Mouse (Mus musculus): ENCODE measurements at regions not wholly inside any gene's neighbourhood (a gene's known extent, or its start where the extent isn't known, plus 50 kb on each side); places are given as distances from the start of the nearest gene placed in this dataset.

GRCm38 (mm10) chr5:46794028-46794705, 936.8 kb upstream of the Lcorl start:
- DNase-seq (ENCODE audit: low spot score), result no peak

- no peak for DNase-seq (ENCODE audit: low spot score)
Measured at GRCm38 (mm10) chr5:46791051-46791450, 933.6 kb upstream of the Lcorl start.

GRCm38 (mm10) chr5:46790536-46790935, 933.1 kb upstream of the Lcorl start:
- DNase-seq (ENCODE audit: low spot score), result no peak

GRCm38 (mm10) chr5:46787079-46787478, 929.7 kb upstream of the Lcorl start:
- DNase-seq (ENCODE audit: low spot score), result no peak

GRCm38 (mm10) chr5:46756094-46756493, 898.7 kb upstream of the Lcorl start:
- no peak for DNase-seq (ENCODE audit: low spot score)

GRCm38 (mm10) chr5:46740034-46740582, 882.7 kb upstream of the Lcorl start:
- no peak for DNase-seq (ENCODE audit: low spot score)

GRCm38 (mm10) chr5:46732510-46732909, 875.1 kb upstream of the Lcorl start:
- DNase-seq (ENCODE audit: low spot score), result no peak

GRCm38 (mm10) chr5:46732025-46732424, 874.6 kb upstream of the Lcorl start:
- DNase-seq (ENCODE audit: low spot score), result no peak

- no peak for DNase-seq (ENCODE audit: low spot score)
Measured at GRCm38 (mm10) chr5:46731297-46731696, 873.9 kb upstream of the Lcorl start.

GRCm38 (mm10) chr5:46709596-46709995, 852.2 kb upstream of the Lcorl start:
- DNase-seq (ENCODE audit: low spot score), result no peak

GRCm38 (mm10) chr5:46707845-46708244, 850.4 kb upstream of the Lcorl start:
- no peak for DNase-seq (ENCODE audit: low spot score)

- no peak for DNase-seq (ENCODE audit: low spot score)
Measured at GRCm38 (mm10) chr5:46707021-46707420, 849.6 kb upstream of the Lcorl start.

GRCm38 (mm10) chr5:46678007-46678406, 820.6 kb upstream of the Lcorl start:
- DNase-seq (ENCODE audit: low spot score), result no peak

GRCm38 (mm10) chr5:46674810-46675502, 817.5 kb upstream of the Lcorl start:
- DNase-seq (ENCODE audit: low spot score), result no peak

- DNase-seq (ENCODE audit: low spot score), result no peak
Measured at GRCm38 (mm10) chr5:46673413-46673812, 816.0 kb upstream of the Lcorl start.

GRCm38 (mm10) chr5:46670484-46670883, 813.1 kb upstream of the Lcorl start:
- DNase-seq (ENCODE audit: low spot score), result no peak

- DNase-seq (ENCODE audit: low spot score), result no peak
Measured at GRCm38 (mm10) chr5:46666250-46666649, 808.8 kb upstream of the Lcorl start.

- no peak for DNase-seq (ENCODE audit: low spot score)
Measured at GRCm38 (mm10) chr5:46657065-46657464, 799.6 kb upstream of the Lcorl start.

GRCm38 (mm10) chr5:46654189-46654588, 796.8 kb upstream of the Lcorl start:
- no peak for DNase-seq (ENCODE audit: low spot score)

- no peak for DNase-seq (ENCODE audit: low spot score)
Measured at GRCm38 (mm10) chr5:46643009-46643408, 785.6 kb upstream of the Lcorl start.

- DNase-seq (ENCODE audit: low spot score), result no peak
Measured at GRCm38 (mm10) chr5:46635116-46635668, 777.8 kb upstream of the Lcorl start.
